Mouse (Mus musculus): Measurements from ENCODE around the gene Pitpnm2.
A peak's percentile ranks its signal among the peaks of the same experiment; 100 is the strongest.

Gene Pitpnm2

GRCm38 (mm10) chr5:124182097-124182496, 67.5 kb downstream of the Pitpnm2 start:
- DNase-seq (ENCODE audit: low read depth), result no peak

DNA sequence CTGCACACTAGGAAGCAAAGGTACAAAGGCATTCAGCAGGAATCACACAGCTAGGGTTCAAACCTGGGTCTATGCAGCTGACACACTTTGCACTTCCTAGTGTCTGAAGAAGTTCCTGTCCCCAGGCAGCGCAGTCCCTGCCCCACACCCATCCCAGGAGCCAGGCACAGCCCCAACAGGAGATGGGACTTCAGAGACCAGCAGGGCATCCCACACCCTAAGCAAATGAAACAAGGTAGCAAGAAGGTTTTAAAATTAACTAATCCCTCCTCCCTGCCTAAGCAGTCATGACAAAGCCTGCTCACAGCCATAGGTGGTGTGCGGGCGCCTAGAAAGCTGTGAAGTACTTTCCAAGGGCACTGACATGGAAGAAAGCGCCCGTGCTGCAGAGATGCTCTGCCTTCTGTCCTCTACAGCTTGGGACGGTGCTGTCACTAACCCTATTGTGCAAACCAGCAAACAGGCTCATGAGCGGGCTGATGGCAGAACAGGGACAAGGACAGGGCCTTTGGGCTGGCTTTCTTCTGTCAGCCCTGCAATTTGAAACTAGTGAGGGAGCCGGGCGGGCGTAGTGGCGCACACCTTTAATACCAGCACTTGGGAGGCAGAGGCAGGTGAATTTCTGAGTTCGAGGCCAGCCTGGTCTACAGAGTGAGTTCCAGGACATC, 68.9 kb downstream of the Pitpnm2 start:
- DNase-seq (ENCODE audit: low read depth), result no peak

GRCm38 (mm10) chr5:124179411-124179810, 70.1 kb downstream of the Pitpnm2 start:
- no peak for DNase-seq (ENCODE audit: low read depth)

DNA sequence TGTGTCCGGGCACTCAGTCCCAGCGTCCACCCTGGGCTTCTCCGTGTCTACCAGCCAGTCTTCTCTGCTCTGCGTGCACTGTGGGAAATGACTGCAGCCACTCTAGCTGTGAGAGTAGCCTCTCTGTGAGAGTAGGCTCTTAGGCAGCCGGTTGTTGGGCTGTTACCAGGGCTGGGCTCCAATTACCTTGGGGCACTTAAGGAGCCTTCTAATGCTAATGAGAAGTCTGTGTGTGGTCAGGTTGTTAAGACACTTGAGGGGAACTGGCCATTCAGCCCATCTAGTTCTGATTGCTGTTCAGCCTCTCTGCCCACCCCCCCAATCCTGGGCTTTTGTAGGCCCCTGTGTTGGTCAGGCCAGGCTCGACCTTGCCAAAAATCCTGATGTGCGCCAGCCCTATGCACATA, 72.8 kb downstream of the Pitpnm2 start:
- DNase-seq (ENCODE audit: low read depth), result no peak

GRCm38 (mm10) chr5:124175138-124175537, 74.4 kb downstream of the Pitpnm2 start:
- DNase-seq (ENCODE audit: low read depth), result no peak

DNA sequence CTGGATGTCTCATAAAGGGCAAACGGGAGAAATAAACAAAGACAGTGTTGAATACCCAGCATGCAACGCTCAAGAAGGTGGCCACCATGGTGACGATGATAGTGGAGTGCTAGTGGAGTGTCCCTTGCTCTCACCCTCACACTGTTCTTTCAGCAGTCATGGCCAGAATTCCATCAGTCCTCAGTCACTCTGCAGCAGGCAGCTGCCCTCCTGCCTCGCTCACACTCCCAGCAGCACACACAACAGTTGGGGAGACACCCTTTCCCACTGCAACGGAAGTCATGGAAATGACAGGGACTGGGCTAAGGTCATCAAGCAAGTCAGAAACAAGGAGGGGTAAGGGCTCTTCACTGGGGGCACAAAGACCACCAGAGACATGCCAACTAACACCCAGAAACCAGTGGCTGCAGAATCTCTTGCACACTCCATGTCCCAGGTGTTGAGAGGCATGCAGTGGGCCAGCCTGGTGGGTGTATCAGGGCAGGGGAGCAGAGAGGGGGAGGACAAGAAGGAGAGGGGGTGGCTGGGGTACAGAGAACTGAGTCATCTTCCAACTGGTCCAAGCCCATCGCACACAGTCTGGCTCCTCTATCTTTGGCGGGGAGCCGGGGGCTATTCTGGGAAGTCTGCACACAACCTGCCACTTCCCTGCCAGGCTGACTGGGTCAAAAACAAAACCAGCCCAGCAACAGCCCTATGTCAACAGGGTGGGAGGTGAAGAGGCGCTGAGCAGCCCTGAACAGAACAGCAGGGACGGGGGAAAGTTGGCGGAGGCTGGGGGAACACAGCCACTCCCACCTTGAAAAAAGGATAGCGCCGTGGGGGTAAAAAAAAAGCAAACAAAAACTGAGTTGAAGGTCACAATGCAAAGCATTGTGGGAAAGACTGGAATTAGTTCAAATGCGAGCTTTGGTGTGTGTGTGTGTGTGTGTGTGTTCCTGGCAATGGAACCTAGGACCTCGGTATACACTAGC, 76.3 kb downstream of the Pitpnm2 start:
- no peak for DNase-seq (ENCODE audit: low read depth)

GRCm38 (mm10) chr5:124172246-124172645, 77.3 kb downstream of the Pitpnm2 start:
- DNase-seq (ENCODE audit: low read depth), result no peak

DNA sequence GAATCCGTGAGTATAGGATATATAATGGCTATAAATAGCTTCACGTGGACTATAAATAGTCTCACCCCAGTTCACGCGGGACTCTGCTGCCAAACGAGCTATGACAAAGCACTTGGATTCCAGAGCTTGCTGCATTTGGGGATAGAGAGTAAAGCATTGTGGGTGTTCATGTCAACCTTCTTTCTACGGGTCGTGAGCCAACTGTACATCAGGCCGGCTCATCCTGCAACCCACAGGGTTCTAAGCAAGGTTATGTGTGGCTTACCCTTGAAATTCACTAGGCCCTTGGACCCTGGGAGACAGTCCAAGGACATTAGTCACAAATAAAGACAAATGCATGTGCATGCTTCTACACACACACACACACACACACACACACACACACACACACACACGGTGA, 77.8 kb downstream of the Pitpnm2 start:
- no peak for DNase-seq (ENCODE audit: low read depth)

DNA sequence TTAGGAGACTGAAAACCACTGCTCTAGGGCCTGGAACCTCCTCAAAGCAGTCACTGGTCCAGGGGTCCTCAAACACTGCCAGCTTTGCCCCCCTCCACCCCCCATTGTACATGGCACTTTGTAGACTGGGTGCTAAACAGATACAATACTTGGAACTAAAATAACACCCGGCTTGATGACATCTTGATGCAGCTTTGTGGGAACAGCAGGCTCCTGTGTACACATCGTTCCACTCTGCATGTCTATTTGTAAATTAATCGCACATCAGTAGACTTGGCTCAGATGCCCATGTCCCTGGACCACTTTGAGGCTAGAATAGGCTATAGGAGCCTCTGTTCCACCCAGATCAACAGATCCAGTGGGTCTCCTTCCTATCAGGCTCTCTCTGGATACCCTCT, 80.3 kb downstream of the Pitpnm2 start:
- no peak for DNase-seq (ENCODE audit: low read depth)

DNA sequence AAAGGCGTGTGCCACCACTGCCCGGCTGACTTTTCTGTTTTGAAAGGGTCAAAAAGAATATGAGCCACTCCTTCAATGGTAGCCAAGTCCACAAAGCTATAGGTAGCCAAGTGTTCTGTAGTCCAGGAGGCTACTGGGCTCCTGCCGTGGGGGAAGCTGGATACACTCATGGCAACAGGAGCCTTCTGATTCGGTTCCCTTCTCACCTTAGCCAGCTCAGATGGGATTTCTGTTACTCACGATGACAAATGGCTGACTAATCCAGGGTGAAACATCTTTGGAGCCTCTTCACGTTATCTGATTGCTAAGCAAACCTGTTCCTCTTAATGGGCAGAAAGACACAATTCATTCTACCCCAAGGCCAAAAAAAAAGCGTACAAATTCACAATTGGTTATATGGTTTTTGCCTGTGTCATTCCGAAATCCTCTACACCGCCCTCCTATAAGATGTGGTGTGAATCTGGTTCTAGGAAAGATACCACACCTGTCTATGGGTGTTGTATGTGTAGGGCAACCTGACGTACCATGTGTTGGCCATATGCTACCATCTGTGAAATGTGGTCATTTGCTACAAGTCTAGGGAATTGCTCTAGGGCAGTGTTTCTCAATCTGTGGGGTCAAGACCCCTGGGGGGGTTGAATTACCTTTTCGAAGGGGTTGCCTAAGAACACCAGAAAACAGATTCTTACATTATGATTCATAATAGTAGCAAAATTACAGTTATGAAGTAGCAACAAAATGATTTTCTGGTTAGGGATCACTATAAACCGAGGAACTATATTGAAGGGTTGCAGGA, 80.9 kb downstream of the Pitpnm2 start:
- DNase-seq (ENCODE audit: low read depth), result no peak

- DNase-seq (ENCODE audit: low read depth), result no peak
Measured at GRCm38 (mm10) chr5:124167621-124168020, 81.9 kb downstream of the Pitpnm2 start.

GRCm38 (mm10) chr5:124166741-124167140, 82.8 kb downstream of the Pitpnm2 start:
- DNase-seq (ENCODE audit: low read depth), result no peak

DNA sequence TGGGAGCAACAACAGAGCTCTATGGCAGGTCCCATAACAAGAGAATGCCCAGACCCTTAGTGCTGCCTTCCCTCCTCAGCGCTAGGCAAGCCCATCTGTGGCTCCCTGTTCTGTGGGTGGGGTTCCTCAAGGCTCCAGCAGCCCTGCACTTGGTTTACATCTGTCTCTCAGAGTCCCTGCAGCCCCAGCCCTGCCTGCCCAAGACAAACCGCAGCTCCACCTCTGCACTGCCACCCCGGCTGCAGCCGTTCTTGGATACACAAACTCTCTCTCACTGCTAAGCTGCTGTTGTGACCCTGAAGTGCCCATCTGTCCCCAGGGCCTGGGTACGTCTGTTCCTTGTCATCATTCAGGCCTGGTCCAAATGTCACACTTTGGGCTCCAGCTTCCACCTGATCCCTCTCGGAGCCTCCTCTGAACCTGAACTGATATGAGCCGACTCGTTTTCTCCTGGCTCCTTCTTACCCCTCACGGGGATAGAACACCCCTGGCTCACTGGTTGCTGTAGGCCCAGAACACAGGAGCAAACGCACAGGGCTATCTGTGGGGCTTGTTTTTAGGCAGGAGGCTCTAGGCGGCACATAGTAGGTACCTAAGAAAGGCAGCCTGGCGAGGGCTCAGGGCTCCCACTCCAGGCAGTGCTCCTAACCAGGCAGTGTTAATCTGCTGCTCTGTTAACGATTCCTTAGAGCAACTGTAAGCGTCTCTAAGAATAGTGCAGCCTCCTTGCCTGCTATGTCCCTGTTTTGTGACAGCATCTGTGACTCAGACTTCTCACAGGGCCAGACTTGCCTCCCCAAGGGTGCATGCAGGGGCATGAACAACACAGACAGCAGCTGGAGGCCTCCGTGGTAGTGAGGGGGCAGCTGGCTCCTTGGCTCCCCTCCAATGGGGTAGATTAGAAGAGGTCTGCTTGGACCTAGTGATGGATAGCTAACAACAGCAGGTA, 83.7 kb downstream of the Pitpnm2 start:
- peak; percentile 41 for DNase-seq (ENCODE audit: low read depth)

GRCm38 (mm10) chr5:124163445-124163844, 86.1 kb downstream of the Pitpnm2 start:
- no peak for DNase-seq (ENCODE audit: low read depth)

- DNase-seq (ENCODE audit: low read depth), result peak; percentile 75
Measured at GRCm38 (mm10) chr5:124162577-124162976, 87.0 kb downstream of the Pitpnm2 start.

- no peak for DNase-seq (ENCODE audit: low read depth)
Measured at GRCm38 (mm10) chr5:124161831-124162230, 87.7 kb downstream of the Pitpnm2 start.

DNA sequence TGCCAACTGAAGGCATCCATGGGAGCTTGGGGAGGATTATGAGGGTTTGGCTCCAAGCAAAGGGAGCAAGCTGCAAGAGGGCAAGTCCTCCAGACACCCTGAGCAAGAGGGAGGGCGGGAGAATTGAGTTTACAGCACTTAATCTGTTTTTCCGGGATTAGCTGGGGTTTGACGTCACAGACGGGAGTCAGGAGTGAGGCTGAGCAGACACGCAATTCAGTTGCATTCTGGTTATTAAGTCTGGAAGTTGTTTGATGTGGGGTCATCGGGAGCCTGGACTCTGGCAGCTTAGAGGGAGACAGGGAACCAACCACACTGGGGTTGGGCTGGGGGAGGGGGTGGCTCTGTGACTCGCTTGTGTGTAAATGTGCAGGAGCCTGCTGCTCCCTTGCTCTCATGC, 90.1 kb downstream of the Pitpnm2 start:
- no peak for DNase-seq (ENCODE audit: low read depth)

DNA sequence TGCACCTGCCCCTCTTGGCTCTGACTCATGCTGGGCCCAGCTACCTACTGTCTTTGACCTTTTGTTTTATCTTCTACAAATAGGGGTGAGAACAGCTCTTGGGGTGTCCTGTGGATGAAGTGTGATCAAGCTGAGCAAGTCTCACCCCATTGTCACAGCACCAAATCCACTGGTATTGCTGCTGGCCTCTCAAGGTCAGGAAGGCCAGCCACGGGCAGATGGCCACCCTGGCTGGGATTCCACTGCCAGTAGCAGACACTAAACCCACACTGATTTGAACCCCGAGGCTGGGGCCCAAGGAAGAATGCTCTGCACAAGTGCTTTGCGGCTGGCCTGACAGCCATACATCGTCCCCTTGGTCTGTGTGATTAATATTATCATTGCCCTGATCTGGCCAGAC, 91.3 kb downstream of the Pitpnm2 start:
- no peak for DNase-seq (ENCODE audit: low read depth)

- no peak for DNase-seq (ENCODE audit: low read depth)
Measured at GRCm38 (mm10) chr5:124155943-124156342, 93.6 kb downstream of the Pitpnm2 start.

- DNase-seq (ENCODE audit: low read depth), result no peak
Measured at GRCm38 (mm10) chr5:124152734-124153133, 96.8 kb downstream of the Pitpnm2 start.

DNA sequence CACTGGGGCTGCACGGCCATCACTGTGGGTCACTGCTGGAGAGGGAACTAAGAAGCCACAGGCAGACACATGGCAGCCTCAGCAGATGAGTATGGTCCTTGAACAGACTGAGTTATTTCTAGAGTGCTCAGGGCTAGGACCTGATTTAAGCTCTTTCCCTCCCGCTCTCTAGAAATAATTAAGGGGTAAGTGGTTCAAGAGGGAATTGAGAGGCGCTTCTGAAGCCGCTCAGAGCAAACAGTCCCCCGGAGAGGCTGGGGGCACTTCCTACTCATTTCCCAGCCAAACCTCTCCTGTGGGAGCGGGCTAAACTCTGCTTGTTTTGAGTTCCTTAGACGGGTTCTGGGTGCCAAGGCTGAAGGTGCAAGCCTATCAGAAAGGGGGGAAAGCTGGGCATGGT, 98.7 kb downstream of the Pitpnm2 start:
- no peak for DNase-seq (ENCODE audit: low read depth)

Measured in induced T-regulatory cell, adult 2 months (primary cell).